Mouse (Mus musculus): ENCODE measurements around the gene Gm28041.
"Not testable (repeated sequence)": the region's sequence is repeated elsewhere in the genome, so short reads cannot be mapped to it uniquely, and the experiment has no call there.

The Gm28041 gene

DNA sequence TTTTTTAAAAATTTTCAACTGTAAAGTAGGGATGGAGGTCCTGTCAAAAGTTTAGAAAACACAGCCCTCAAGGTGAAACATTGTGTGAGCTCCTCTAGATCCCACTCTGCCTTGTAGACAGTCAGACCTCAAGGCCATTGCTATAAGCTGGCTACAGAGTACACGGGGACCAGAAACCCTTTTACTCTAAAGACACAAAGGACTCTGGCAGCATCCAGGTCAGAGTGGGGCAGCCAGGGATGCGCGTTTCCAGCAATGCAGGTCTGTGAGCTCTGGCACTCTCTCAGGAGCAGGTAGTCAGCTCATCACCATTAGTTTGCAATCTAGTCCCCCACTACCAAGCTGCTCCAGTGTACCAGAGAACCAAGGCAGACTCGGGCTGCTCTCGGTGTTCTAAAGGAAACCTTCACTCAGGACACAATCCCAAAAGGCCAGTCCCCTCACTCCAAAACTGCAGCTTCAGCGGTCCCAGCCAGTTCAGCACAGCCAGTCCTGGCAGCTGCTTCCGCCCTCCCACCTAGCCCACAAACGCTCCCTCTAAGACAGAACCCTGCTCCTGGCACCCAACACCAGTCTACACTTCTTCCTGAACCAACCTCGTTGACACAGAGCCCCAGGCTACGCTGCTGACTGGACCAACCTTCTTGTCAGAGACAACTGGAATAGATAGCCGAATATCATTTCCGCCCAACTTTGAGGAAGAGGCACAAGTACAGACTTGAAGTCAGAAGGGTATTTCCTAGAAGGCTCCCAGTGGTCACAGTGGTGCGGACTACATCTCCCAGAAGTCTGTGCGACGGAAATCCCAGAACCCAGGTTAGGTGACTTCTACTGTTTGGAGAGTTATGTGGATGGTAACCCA is at the start of gene Gm28041, which contains the start of gene Zfp456:
Gm28041 (minus strand) TSS at position 684 of the 862 bp plus-strand sequence.
Zfp456 (minus strand) TSS at position 761 of the 862 bp plus-strand sequence.
- not testable (repeated sequence) for DNase-seq (ENCODE audit: extremely low read depth, low read depth, low spot score)

DNA sequence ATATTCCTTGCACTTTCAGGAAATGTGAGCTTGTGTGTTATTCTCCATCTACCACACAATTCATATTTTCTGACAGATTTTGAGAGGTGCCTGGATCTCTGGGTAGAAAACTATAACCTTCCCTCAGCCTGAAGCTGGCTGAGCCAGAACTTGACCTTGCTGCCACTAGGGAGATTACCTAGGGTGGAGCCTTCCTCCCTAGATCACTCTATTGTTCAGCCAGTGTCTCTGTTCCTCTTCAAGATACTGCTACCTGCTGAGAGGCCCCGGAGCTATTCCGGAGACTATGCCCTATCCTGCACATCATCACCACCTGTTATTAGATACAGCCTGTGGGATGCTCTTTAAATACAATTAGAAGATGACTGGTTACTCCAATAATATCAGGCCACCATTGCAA is 47.0 kb upstream of the Gm28041 start:
- DNase-seq (ENCODE audit: extremely low read depth, low read depth, low spot score) = not testable (repeated sequence)

DNA sequence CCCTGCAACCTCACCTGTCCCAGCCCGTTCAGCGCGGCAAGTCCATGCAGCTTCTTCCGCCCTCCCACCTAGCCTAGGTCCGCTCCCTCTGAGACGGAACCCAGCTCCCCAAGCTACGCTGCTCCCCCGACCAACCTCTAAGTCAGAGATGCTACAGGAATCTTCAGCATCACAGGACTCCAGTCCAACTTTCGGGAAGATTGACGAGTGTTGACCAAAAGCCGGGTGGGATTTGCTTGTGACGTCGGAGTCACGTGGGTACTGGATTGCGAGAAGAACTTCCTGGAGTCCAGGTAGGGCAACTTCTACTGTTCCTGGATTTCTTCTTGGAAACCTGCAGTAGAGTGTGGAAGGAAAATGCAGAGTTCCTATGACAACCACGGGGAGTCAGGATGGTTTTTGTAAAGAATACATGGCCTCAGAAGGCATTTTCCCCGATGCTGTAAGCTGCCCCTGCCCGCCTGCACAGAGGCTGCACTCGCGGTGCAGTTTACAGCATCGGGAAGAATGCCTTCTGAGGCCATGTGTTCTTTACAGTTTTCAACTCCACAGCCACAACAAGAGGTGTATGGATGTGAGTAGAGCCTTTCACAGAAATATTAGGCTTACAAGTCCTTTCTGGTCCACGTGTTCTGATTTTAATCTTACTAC is 45.8 kb upstream of the Gm28041 start, which contains the start of gene Zfp459:
Zfp459 (minus strand) TSS at position 212 of the 651 bp plus-strand sequence.
- no peak for DNase-seq (ENCODE audit: extremely low read depth, low read depth, low spot score)

DNA sequence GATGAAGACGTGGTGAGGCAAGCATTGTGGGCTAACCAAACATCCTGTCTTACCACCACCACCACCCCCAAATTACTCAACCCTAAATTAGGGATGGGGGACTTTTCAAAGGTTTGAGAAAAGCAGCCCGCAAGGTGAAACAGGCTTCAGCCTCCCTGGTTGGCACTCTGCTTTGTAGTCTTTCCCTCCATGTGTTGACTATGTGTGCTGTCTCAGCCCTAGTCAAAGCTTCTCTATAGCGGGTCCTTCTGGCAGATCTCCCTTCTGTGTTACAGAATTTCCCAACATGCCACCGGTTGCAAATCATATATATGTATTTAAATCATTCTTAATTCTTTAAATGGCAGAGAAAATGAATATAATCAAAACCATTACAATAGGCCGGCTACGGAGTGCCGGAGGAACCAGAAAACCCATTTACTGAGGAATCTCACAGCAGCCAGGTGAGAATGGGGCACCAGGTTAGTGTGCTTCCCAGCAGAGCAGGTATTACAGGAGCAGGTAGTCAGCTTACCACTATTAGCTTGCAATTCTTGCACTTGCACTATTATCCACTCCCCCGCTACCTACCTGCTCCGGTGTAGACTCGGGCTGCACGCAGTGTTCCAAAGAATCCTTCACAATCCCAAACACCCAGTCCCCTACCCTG is 45.1 kb upstream of the Gm28041 start:
- DNase-seq (ENCODE audit: extremely low read depth, low read depth, low spot score) = no peak

DNA sequence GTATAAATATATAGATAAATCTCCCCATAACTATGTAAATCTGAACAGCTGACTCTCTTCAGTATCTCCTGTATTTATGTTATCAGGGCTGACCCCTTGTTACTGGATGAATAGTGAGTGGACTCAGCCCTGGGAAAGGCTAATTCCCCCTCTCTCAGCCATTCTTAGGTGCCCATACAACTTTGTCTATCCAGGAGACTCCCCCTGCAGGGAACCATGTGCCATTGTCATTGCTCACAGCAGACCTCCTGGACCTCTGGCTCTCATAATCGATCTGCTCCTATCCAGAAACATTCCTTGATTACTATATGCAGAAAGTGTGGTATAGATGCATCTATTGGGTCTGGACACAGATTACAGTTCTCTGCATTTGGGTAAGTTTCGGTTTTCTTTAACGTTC is 41.3 kb upstream of the Gm28041 start:
- no peak for DNase-seq (ENCODE audit: extremely low read depth, low read depth, low spot score)

DNA sequence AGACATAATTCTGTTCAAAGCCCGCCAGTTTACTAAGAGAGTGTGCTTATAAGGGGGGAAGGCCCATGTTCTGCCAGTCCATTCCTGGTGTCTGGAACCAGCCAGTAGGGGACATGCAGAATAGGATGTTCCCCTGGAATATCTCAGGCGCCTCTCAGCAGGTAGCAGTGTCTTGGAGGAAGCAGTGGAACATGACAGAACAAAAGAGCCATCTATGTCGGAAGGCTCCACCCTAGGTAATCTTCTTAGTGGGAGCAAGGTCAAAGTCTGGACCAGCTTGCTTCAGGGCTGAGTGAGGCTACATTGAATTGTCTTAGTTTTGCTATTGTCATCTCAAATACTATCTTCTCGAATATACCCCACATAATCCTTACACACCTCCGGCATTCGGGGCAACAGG is 40.2 kb upstream of the Gm28041 start:
- DNase-seq (ENCODE audit: extremely low read depth, low read depth, low spot score) = no peak

DNA sequence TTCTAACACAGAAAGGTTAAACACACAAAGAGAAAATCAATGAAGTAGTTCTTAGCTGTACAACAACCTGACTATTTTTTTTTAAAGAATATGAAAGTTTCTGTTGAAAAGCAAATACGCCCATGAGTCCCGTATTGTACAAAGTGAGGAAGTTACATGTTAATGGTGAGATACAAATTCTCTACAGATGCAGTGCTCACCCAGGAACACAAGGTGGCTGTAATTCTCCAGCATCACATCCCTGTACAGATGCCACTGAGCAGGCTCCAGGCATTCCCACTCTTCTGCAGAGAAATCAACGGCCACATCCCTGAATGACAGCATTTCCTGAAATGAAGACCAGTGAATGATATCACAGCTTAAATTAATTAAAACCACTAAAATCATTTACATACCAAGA is 38.1 kb upstream of the Gm28041 start:
- not testable (repeated sequence) for DNase-seq (ENCODE audit: extremely low read depth, low read depth, low spot score)

DNA sequence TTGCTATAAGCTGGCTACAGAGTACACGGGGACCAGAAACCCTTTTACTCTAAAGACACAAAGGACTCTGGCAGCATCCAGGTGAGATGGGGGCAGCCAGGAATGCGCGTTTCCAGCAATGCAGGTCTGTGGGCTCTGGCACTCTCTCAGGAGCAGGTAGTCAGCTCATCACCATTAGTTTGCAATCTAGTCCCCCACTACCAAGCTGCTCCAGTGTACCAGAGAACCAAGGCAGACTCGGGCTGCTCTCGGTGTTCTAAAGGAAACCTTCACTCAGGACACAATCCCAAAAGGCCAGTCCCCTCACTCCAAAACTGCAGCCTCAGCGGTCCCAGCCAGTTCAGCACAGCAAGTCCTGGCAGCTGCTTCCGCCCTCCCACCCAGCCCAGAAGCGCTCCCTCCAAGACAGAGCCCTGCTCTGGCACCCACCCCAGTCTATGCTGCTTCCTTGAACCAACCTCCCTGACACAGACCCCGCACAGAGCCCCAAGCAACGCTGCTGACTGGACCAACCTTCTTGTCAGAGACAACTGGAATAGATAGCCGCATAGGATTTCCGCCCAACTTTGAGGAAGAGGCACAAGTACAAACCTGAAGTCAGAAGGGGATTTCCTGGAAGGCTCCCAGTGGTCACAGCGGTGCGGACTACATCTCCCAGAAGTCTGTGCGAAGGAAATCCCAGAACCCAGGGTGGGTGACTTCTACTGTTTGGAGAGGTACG is 23.8 kb upstream of the Gm28041 start, which contains the start of gene Zfp429:
Zfp429 (minus strand) TSS at position 637 of the 721 bp plus-strand sequence.
- DNase-seq (ENCODE audit: extremely low read depth, low read depth, low spot score) = not testable (repeated sequence)

DNA sequence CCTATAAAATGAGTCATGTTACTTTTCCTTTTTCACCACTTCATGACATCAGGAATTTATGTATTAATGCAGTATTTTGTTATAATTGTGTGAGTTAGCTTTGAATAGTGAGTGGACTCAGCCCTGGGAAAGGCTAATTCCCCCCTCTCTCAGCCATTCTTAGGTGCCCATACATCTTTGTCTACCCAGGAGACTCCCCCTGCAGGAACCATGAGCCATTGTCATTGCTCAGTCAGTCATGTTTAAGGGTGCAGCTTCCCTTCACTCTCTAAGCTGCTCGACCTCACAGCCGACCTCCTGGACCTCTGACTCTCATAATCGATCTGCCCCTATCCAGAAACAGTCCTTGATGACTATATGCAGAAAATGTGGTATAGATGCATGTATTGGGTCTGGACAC is 722 bp upstream of the Gm28041 start:
- DNase-seq (ENCODE audit: extremely low read depth, low read depth, low spot score) = not testable (repeated sequence)

DNA sequence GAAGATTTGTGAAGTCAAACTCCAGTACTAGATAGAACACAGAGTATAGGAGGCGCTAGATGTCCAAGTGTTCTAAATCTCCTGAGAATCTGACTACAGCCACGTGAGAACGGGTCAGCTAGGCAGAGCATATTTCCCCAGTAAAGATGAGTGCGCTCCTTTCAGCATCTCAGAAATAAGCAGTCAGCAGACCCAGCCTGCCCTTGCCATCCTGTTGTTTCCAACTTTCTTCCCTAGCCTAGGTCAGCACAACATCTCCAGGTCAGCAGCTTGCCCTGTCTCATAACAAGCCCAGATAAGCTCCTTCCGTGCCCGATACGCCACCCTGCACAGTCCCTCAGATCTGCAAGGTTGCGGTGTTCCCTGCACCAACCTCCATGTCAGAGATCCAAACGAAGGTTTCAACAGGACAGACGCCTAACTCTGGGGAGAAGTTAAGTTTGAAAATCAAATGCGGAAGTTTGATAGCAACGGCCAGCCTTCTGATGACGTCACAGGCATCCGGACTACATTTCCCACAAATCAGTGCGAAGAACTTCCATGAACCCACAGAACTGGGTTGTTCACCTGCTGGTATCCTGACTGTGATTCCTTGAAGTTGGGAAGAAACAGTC is 15.3 kb downstream of the Gm28041 start, which contains the start of the genes Gm28044 and Zfp953:
Gm28044 (minus strand) TSS at position 406 of the 614 bp plus-strand sequence.
Zfp953 (minus strand) TSS at position 475 of the 614 bp plus-strand sequence.
- peak; percentile 54 for DNase-seq (ENCODE audit: extremely low read depth, low read depth, low spot score)

DNA sequence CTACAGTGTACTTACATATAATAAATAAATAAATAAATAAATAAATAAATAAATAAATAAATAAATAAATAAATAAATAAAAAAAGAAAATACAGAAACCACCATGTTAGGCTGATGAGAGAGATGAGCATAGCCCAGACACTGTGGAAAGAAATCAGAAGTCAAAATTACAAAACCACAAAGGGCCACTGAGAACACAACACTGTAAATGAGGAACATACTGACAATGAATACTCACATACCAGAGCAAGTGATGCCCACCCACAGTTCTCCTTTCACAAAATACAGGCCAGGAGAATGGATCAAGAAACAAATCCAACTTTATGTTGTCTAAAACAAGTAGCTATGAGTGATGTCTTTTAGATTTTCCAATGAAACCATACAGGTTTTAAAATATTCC is 23.7 kb downstream of the Gm28041 start:
- no peak for DNase-seq (ENCODE audit: extremely low read depth, low read depth, low spot score)

DNA sequence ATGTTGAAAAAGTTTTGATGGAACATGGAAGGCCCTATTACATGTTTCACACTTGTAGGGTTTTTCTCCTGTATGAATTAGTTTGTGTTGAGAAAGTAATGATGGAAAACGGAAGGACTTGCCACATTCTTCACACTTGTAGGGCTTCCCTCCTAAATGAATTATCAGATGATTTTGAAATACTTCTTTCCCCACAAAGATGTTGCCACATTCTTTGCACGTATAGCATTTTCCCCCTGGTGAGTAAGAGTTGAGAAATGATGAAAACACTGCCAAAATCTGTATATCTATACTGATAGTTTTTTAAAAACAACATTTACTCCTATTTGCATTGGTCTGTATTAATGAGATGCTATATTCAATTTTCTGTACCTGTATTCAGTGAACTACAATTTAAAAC is 32.1 kb downstream of the Gm28041 start:
- no peak for DNase-seq (ENCODE audit: extremely low read depth, low read depth, low spot score)

DNA sequence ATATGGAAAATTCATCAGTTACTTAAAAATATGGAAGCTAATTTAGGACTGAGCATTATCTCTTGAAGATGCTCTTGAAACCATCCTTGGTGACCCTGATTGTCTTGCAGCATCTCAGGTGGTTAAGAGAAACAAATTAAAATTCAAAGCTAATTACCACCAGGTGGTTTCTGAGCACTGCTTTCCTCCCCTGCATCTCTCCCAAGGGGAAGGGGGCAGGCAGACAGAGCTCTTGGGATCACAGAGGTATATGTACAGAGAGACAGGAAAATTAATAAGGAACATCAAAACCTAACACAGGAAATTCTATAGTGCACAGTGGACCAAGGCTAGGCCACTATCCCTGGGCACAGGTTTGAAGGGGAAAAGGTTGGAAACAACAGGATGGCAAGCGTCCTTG is 42.7 kb downstream of the Gm28041 start:
- DNase-seq (ENCODE audit: extremely low read depth, low read depth, low spot score) = no peak

DNA sequence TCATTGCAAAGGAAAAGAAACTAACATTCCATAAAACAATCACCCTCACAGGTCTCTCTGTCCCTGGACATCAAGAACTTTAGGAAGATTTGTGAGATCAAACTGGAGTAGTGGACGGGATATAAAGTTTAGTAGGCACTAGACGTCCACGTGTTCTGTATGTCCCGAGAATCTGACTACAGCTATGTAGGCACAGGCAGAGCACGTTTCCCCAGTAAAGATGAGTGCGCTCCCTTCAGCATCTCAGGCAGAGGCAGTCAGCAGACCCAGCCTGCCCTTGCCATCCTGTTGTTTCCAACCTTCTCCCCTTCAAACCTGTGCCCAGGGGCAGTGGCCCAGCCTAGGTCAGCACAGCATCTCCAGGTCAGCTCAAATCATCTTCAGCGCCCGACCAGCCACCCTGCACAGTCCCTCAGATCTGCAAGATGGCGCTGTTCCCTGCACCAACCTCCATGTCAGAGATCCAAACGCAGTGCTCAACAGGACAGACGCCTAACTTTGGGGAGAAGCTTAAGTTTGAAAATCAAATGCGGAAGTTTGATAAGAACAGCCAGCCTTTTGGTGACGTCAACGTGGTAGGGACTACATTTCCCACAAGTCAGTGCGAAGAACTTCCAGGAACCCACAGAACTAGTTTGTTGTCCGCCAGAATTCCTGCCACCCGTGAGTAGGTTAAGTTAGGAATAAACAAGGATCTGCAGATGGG is 43.4 kb downstream of the Gm28041 start, which contains the start of gene Zfp595:
Zfp595 (minus strand) TSS at position 552 of the 706 bp plus-strand sequence.
- DNase-seq (ENCODE audit: extremely low read depth, low read depth, low spot score) = peak; percentile 45

DNA sequence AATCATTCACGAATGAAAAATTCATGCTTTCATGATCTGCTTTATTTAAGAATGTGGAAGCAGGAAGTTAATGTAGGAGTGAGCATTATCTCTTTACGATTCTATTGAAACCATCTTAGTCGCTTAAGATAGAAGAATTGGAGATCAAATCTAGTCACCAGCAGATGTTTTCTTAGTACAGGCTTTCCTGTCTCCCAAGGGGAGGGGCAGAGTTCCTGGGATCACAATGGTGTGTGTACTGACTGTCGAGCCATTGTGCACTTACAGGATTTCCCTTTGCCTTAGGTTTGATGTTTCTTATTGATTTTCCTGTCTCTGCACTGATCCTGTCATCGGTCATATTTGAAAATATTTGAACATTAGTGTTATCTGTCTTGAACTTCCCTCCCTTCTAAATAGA is 68.8 kb downstream of the Gm28041 start:
- DNase-seq (ENCODE audit: extremely low read depth, low read depth, low spot score) = no peak

DNA sequence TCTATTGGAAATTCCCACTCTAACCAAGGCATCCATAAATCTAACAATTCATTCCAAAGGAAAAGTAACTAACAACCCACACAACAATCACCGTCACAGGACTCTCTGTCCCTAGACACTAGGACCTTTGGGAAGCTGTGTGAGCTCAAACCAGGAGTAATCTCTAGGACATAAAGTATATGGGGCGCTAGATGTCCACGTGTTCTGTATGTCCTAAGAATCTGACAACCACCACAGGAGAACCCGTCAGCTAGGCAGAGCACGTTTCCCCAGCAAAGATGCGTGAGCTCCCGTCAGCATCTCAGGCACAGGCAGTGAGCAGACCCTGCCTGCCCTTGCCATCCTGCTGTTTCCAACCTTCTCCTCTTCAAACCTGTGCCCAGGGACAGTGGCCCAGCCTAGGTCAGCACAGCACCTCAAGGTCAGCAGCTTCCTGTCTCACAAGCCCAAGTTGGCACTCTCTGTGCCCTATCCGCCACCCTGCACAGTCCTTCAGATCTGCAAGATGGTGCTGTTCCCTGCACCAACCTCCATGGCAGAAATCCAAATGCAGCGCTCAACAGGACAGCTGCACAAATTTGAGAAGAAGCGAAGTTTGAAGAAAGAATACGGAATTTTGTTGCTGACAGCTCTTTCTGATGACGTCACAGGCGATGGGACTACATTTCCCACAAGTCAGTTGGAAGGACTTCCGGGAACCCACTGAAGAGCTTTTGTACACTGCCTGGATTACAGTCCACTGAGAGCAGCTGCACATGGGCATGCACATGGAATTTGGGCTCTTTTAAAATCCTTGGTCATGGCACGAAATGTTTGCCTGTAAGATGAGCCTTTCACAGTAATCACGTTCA is 69.5 kb downstream of the Gm28041 start, which contains the start of gene Zfp457:
Zfp457 (minus strand) TSS at position 664 of the 851 bp plus-strand sequence.
- peak; percentile 36 for DNase-seq (ENCODE audit: extremely low read depth, low read depth, low spot score)
